Mouse (Mus musculus) ES-Bruce4 (cell line): ENCODE measurements around the gene Arl8a. TPM values are rescaled to one million over a fixed set of nuclear protein-coding genes. Genes with fewer than 3 reads are reported as not detected.

Source experiments
- H3K27ac ChIP-seq: 2 replicates; pipeline ENCODE4 v1.5.1; 2012; ENCODE audit warnings: low read length, inconsistent platforms; ENCODE audit not compliant: insufficient read depth
- H3K27me3 ChIP-seq: 2 replicates; pipeline ENCODE4 v1.6.1; 2012; ENCODE audit warnings: mild to moderate bottlenecking, low read length, inconsistent platforms; ENCODE audit not compliant: control insufficient read depth, poor library complexity, insufficient read depth, severe bottlenecking
- H3K36me3 ChIP-seq: 2 replicates; pipeline ENCODE4 v1.6.1; 2012; ENCODE audit warnings: inconsistent platforms, mild to moderate bottlenecking, low read length, moderate library complexity; ENCODE audit not compliant: control insufficient read depth, poor library complexity, insufficient read depth, severe bottlenecking
- H3K4me1 ChIP-seq: one replicate; pipeline ENCODE4 v1.8.1; 2011; ENCODE audit warnings: low read length; ENCODE audit not compliant: control insufficient read depth, insufficient read depth
- H3K4me3 ChIP-seq: 2 replicates; pipeline ENCODE4 v1.5.1; 2011; ENCODE audit warnings: low read depth, mild to moderate bottlenecking, low read length
- H3K9ac ChIP-seq: 2 replicates; pipeline ENCODE4 v1.6.1; 2012; ENCODE audit warnings: low read depth, mild to moderate bottlenecking, inconsistent platforms; ENCODE audit not compliant: poor library complexity, severe bottlenecking
- H3K9me3 ChIP-seq: replicated peaks from 2 replicates; pipeline ENCODE4 v1.6.1; 2012; ENCODE audit warnings: mild to moderate bottlenecking, low read length, inconsistent platforms; ENCODE audit not compliant: control insufficient read depth, poor library complexity, insufficient read depth, severe bottlenecking
- CTCF ChIP-seq: IDR thresholded peaks from one replicate; pipeline ENCODE4 v1.8.1; 2011; ENCODE audit warnings: low read depth, low read length
- EP300 ChIP-seq: IDR thresholded peaks from 2 replicates; pipeline ENCODE4 v1.6.1; 2011; ENCODE audit warnings: low read depth, low read length; ENCODE audit not compliant: insufficient read depth
- POLR2A ChIP-seq: IDR thresholded peaks from one replicate; pipeline ENCODE4 v1.8.1; 2011; ENCODE audit warnings: low read length; ENCODE audit not compliant: insufficient read depth
- polyA plus RNA-seq: library from polyadenylated mRNA; stranded (reverse); fragments of >200 nt; gene quantifications from 2 replicates; pipeline ENCODE4 v1.2.4, GENCODE M21; 2011; ENCODE audit warnings: low read depth; ENCODE audit not compliant: missing spikeins, insufficient read depth, insufficient read length

Arl8a gene
- polyA plus RNA-seq, 1 experiment = 94.4 TPM

GRCm38 (mm10) chr1:135204196-135205126, 57.8 kb downstream of the Arl8a start:
- Histone ChIP-seq H3K4me1 (peaks cover 13% of the 10 kb centered on the region), H3K9ac (no peak overlapping the region), H3K9me3 (no peaks in the 10 kb centered on the region), H3K36me3 (no peaks in the 10 kb centered on the region), H3K27me3 (no peaks in the 10 kb centered on the region), H3K27ac (peak overlapping the region; percentile 21; the same call in 1 of the 2 replicates), H3K4me3 (no peak overlapping the region)
- no peak for TF ChIP-seq CTCF
- TF ChIP-seq POLR2A = no peak
- TF ChIP-seq EP300 = no peak

GRCm38 (mm10) chr1:135205257-135205656, 58.6 kb downstream of the Arl8a start:
- no peaks in the 10 kb centered on the region for H3K36me3 ChIP-seq
- no peaks in the 10 kb centered on the region for H3K9me3 ChIP-seq
- H3K4me1 ChIP-seq = peaks cover 12% of the 10 kb centered on the region
- no peaks in the 10 kb centered on the region for H3K27me3 ChIP-seq
- TF ChIP-seq CTCF (no peak), POLR2A (no peak)
- no peak overlapping the region for H3K9ac ChIP-seq
- no peak overlapping the region for H3K4me3 ChIP-seq
- 0 out of 2 replicates have a peak overlapping the region, but pooled peaks have one; percentile 16 for H3K27ac ChIP-seq

Other genes with a start within 250 kb of the Arl8a start
- 8.9 and 9.8 TPM in 2 replicates for gene Ppp1r12b, start 190.9 kb upstream of the Arl8a start, polyA plus RNA-seq
- 96.8 and 99.6 TPM in 2 replicates for gene Ube2t, start 184.3 kb upstream of the Arl8a start, polyA plus RNA-seq
- 0.26 and 0.81 TPM in 2 replicates for gene Lgr6, start 41.5 kb upstream of the Arl8a start, polyA plus RNA-seq
- gene Ptpn7, start 14.1 kb upstream of the Arl8a start, polyA plus RNA-seq = 1.5 and 1.8 TPM in 2 replicates
- not detected in 2 replicates for gene Gpr37l1, start 20.9 kb downstream of the Arl8a start, polyA plus RNA-seq
- 36.6 and 37.3 TPM in 2 replicates for gene Elf3, start 111.7 kb downstream of the Arl8a start, polyA plus RNA-seq
- gene Rnpep, start 137.3 kb downstream of the Arl8a start, polyA plus RNA-seq = 44.5 and 47.3 TPM in 2 replicates
- gene Timm17a, start 167.0 kb downstream of the Arl8a start, polyA plus RNA-seq = 164 TPM in 2 replicates
- gene Lmod1, start 178.0 kb downstream of the Arl8a start, polyA plus RNA-seq = 2.2 and 2.5 TPM in 2 replicates
- 14.1 and 15.0 TPM in 2 replicates for gene Shisa4, start 228.4 kb downstream of the Arl8a start, polyA plus RNA-seq